Mouse (Mus musculus): ENCODE measurements around the gene Trit1. TPM values are rescaled to one million over a fixed set of nuclear protein-coding genes. Genes with fewer than 3 reads are reported as not detected.
"Not testable (repeated sequence)": the region's sequence is repeated elsewhere in the genome, so short reads cannot be mapped to it uniquely, and the experiment has no call there.

The Trit1 gene
- 10 to 100 TPM; 14.1 to 15.8 TPM for total RNA-seq (2021)
- long read RNA-seq, experiment 1, transcript Trit1-201 (11 exons, 2,074 nt), result major isoform, 11 of 17 reads
- long read RNA-seq, experiment 1, partial matches to known transcripts, result 1 of 17 reads
- long read RNA-seq, experiment 1, other reads (novel, unspliced or antisense), result 4 of 17 reads
- long read RNA-seq, experiment 2, transcript Trit1-201 (11 exons, 2,074 nt), result major isoform, 6 of 13 reads
- long read RNA-seq, experiment 2, partial matches to known transcripts, result 2 of 13 reads
- long read RNA-seq, experiment 2, other reads (novel, unspliced or antisense), result 4 of 13 reads

GRCm38 (mm10) chr4:123016451-123016957, at the start of gene Trit1:
Gene Trit1, plus strand, starts transcription at chr4:123016597.
- peak; percentile 87 to 91 for DNase-seq (ENCODE audit: low spot score in 2 of 2)

GRCm38 (mm10) chr4:122968106-122968505, 48.3 kb upstream of the Trit1 start:
- no peak for DNase-seq (ENCODE audit: low spot score in 2 of 2)

- DNase-seq (ENCODE audit: low spot score in 2 of 2), result no peak
These were observed 45.2 kb upstream of the Trit1 start for GRCm38 (mm10) chr4:122971191-122971590.

- no peak for DNase-seq (ENCODE audit: low spot score in 2 of 2)
These were observed 44.8 kb upstream of the Trit1 start for GRCm38 (mm10) chr4:122971646-122972045.

- DNase-seq (ENCODE audit: low spot score in 2 of 2), result no peak
These were observed 44.3 kb upstream of the Trit1 start for GRCm38 (mm10) chr4:122972056-122972455.

GRCm38 (mm10) chr4:122974976-122975520, 41.3 kb upstream of the Trit1 start:
- no peak for DNase-seq (ENCODE audit: low spot score in 2 of 2)

GRCm38 (mm10) chr4:122976885-122977284, 39.5 kb upstream of the Trit1 start:
- DNase-seq (ENCODE audit: low spot score in 2 of 2), result no peak

- DNase-seq (ENCODE audit: low spot score in 2 of 2), result no peak
These were observed 37.5 kb upstream of the Trit1 start for GRCm38 (mm10) chr4:122978850-122979249.

- DNase-seq (ENCODE audit: low spot score in 2 of 2), result no peak
These were observed 36.6 kb upstream of the Trit1 start for GRCm38 (mm10) chr4:122979826-122980225.

GRCm38 (mm10) chr4:122980684-122981083, 35.7 kb upstream of the Trit1 start:
- no peak for DNase-seq (ENCODE audit: low spot score in 2 of 2)

- no peak for DNase-seq (ENCODE audit: low spot score in 2 of 2)
These were observed 35.2 kb upstream of the Trit1 start for GRCm38 (mm10) chr4:122981238-122981637.

GRCm38 (mm10) chr4:122981930-122982329, 34.5 kb upstream of the Trit1 start:
- no peak for DNase-seq (ENCODE audit: low spot score in 2 of 2)

- no peak for DNase-seq (ENCODE audit: low spot score in 2 of 2)
These were observed 33.9 kb upstream of the Trit1 start for GRCm38 (mm10) chr4:122982537-122982936.

- no peak for DNase-seq (ENCODE audit: low spot score in 2 of 2)
These were observed 32.7 kb upstream of the Trit1 start for GRCm38 (mm10) chr4:122983486-122984261.

GRCm38 (mm10) chr4:122985110-122985509, 31.3 kb upstream of the Trit1 start:
- peak in 1 of 2 experiments; percentile 50 for DNase-seq (ENCODE audit: low spot score in 2 of 2)

GRCm38 (mm10) chr4:122987421-122987820, 29.0 kb upstream of the Trit1 start:
- DNase-seq (ENCODE audit: low spot score in 2 of 2), result no peak

GRCm38 (mm10) chr4:122988004-122988403, 28.4 kb upstream of the Trit1 start:
- DNase-seq (ENCODE audit: low spot score in 2 of 2), result not testable (repeated sequence)

GRCm38 (mm10) chr4:122991177-122991576, 25.2 kb upstream of the Trit1 start:
- no peak for DNase-seq (ENCODE audit: low spot score in 2 of 2)

GRCm38 (mm10) chr4:122992276-122992675, 24.1 kb upstream of the Trit1 start:
- no peak for DNase-seq (ENCODE audit: low spot score in 2 of 2)

GRCm38 (mm10) chr4:122995404-122996220, 20.8 kb upstream of the Trit1 start, which contains the start of gene Mycl:
Gene Mycl, plus strand, starts transcription at chr4:122995652.
- DNase-seq (ENCODE audit: low spot score in 2 of 2), result peak; percentile 57 to 83

- DNase-seq (ENCODE audit: low spot score in 2 of 2), result peak; percentile 36 to 51
These were observed 20.2 kb upstream of the Trit1 start for GRCm38 (mm10) chr4:122996221-122996617.
